Mouse (Mus musculus): ENCODE results near the gene Slc6a21.

The Slc6a21 gene

DNA sequence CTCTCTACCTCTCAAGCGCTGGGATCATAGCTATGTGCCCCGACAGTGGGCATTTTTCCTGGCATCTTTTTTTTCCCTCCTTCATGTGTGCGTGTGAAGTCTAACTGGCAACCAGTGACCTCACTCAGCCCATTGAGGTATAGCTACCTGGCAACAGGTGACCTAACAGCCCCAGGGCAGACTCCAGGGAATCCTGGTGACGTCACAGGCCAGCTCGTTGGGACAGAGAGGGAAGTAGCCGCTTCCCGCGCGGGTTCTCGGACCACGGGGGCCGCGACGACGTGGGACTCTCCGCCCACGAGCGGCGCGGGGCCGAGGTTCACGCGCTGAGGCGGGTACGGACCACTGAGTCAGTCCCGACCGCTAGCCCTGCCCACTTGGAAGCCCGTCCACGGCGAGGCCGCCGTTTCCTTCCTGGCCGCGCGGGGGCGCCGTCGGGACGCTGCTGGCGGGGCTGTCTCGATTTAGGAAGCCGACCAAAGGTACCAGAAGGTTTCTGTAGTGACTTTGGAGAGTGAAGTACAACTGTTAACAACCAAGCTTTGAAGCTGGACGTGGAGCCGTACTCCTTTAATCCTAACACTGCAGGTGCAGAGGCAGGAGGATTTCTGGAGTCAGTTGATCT, at the start of gene Slc6a21:
Slc6a21 (plus strand) TSS at position 378 of the 625 bp plus-strand sequence.
- DNase-seq (ENCODE audit: low spot score) = peak; percentile 81

- DNase-seq (ENCODE audit: low spot score) = no peak
These were observed 48.8 kb upstream of the Slc6a21 start for GRCm38 (mm10) chr7:45228548-45228947.

- no peak for DNase-seq (ENCODE audit: low spot score)
These were observed 48.3 kb upstream of the Slc6a21 start for GRCm38 (mm10) chr7:45229046-45229445.

DNA sequence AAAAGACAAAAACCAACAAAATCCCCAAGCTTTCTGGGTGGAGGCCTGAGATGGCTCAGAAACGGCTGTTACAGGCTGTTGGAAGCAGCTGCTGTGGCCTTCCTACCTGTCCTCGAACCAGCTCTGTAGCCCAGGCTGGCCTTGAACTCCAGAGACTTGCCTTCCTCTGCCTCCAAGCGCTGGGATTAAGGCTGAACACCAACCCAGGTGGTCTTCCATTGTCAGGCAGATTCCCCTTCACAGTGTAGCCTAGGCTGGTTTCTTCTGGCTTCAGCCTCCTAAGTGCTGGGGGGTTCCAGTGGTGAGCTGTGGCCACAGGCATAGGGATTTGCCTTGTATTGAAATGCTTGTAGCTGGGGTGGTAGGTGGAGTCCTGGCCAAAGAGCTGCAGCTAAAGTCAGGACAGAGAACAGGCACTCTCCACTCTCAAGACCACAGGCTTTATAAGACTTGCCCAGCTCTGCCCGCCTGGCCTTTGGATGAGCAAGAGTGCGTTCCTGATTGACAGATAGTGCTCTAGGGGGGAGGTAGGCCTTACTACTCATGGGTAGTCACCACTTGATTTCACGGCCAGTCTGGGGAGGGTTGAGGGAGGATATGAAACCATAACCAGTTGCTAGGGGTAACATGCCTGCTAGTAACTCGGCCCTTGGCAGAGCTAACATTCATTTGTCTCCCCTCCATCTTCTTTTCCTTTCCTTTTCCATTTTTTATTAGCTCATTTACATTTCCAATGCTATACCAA, 47.7 kb upstream of the Slc6a21 start:
- DNase-seq (ENCODE audit: low spot score) = no peak

DNA sequence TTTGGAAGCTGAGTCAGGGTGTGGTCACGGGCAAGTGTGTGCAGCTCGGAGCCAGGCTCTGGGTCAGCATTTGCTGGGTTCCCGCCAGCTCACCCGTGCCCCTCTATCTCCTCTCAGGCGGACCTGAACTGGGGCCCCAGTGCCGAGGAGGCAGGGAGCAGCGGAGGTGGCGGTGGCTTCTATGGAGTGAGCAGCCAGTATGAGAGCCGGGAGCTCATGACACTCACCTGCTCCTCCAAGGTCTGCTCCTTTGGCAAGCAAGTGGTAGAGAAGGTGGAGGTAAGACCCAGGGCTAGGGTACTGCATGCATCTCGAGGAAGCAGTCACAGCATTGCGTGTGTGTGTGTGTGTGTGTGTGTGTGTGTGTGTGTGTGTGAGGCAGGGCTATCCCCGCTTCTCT, 46.1 kb upstream of the Slc6a21 start:
- no peak for DNase-seq (ENCODE audit: low spot score)

- DNase-seq (ENCODE audit: low spot score) = no peak
These were observed 45.4 kb upstream of the Slc6a21 start for GRCm38 (mm10) chr7:45231941-45232340.

DNA sequence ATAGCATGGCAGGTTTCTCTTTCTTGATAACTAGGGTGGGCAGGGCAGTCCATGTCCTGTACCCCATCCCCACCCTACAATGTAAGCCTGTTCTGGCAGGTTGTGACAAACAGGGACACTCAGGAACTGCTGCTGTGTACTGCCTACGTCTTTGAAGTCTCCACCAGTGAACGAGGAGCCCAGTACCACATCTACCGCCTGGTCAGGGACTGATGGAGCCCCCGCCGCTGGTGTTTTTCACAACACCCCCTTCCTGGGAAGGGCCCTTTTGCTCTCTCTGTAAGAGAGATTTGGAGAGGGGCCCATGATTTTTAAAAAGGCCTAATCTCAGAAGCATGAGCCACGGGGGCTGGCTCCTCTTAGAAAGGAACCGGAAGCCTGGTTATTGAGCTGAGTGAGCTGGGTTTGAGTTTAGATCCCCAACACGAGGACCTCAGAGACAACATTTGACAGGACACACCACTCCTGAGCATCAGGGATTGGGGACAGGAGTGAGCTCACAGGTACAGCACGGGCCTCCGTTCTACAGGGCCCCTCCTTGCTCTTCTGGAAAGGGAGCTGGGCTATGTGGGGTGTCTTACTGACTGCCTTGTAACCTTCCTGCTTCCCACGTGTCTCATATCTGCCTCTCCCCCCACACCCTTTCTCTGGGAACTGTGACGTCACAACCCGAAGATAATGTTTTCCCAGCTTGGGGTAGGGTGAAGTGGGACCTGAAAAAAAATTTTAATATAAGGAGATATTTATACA, 44.4 kb upstream of the Slc6a21 start:
- DNase-seq (ENCODE audit: low spot score) = no peak

- no peak for DNase-seq (ENCODE audit: low spot score)
These were observed 43.6 kb upstream of the Slc6a21 start for GRCm38 (mm10) chr7:45233580-45234332.

GRCm38 (mm10) chr7:45234333-45234841, 42.9 kb upstream of the Slc6a21 start:
- DNase-seq (ENCODE audit: low spot score) = no peak

- no peak for DNase-seq (ENCODE audit: low spot score)
These were observed 42.3 kb upstream of the Slc6a21 start for GRCm38 (mm10) chr7:45234922-45235571.

DNA sequence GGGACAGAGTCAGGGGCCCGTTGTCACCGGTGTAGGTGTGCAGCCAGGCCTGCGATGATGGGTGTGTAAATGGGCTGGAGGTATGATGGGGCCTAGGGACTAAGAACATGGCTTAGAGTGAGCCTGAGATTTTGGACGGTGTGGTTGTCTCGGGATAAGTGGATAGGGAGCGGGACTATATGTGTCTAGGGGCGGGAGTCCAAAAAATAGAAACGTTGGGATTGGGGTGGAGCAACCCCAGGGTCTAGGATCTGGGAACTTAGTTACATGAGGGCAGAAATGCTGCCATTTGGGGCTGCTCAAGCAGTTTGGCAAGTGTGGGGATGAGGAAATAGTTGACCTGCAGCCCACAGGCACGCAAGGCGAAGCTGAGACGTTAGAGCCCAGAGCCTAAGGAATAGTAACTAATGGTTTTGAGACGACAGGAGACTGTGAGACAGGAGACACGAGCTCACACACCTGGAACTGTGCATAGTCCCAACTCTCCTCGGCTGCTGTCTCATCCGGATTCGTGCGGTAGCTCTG, 41.6 kb upstream of the Slc6a21 start:
- no peak for DNase-seq (ENCODE audit: low spot score)

GRCm38 (mm10) chr7:45237747-45238699, 39.3 kb upstream of the Slc6a21 start:
- no peak for DNase-seq (ENCODE audit: low spot score)

- no peak for DNase-seq (ENCODE audit: low spot score)
These were observed 38.4 kb upstream of the Slc6a21 start, which contains the start of gene Cd37 for GRCm38 (mm10) chr7:45238723-45239496. Gene Cd37 (minus strand): TSS chr7:45239115.

DNA sequence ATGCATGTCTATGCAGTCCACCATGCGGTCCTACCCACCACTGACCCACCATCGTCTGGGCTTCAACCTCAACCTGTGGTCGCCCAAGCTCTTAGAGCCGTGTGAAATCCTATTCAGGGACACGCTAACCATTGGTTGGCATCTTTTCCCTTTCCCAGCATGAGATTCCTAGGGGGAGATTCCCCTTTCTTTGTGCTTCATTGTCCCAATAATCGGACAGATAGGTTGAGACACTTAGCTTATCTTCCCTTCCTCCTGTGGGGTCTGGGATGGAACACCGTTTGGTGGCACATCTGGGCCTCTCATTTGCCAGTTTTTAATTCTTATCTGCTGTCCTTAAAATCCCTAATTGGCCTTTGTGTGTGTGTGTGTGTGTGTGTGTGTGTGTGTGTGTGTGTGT, 37.2 kb upstream of the Slc6a21 start:
- DNase-seq (ENCODE audit: low spot score) = no peak

- DNase-seq (ENCODE audit: low spot score) = no peak
These were observed 36.5 kb upstream of the Slc6a21 start, which contains the start of gene Slc6a16 for GRCm38 (mm10) chr7:45240633-45241388. Gene Slc6a16 (plus strand): TSS chr7:45241085.

DNA sequence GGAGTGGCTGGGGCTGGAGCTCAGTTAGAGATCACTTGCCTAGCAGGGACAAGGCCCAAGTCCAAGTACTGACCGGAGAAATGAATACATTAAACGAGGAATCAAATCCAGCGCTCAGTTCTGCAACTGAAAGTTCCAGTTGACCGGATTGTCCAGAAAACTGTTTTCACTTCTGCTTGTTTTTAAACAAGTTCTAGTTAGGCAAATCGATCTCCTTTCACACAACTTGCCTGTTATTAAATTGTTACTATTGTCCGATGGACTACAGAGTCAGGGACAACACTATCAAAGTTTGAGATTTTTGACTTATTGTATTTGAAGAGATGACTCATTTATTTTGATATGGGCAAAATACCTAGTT, 35.9 kb upstream of the Slc6a21 start:
- no peak for DNase-seq (ENCODE audit: low spot score)

- no peak for DNase-seq (ENCODE audit: low spot score)
These were observed 29.6 kb upstream of the Slc6a21 start for GRCm38 (mm10) chr7:45247666-45248065.

- no peak for DNase-seq (ENCODE audit: low spot score)
These were observed 23.5 kb upstream of the Slc6a21 start for GRCm38 (mm10) chr7:45253806-45254205.

Measured in urinary bladder, postnatal 25 days (tissue).